Mouse (Mus musculus): ENCODE measurements around the gene Olfr810. TPM values are rescaled to one million over a fixed set of nuclear protein-coding genes. Genes with fewer than 3 reads are reported as not detected.

Olfr810 gene
- polyA plus RNA-seq (2021; fragmentation: Nextera tagmentation) = not detected in 2 replicates
- long read RNA-seq, experiment 1 = 0 reads
- long read RNA-seq, experiment 2 = 0 reads

DNA sequence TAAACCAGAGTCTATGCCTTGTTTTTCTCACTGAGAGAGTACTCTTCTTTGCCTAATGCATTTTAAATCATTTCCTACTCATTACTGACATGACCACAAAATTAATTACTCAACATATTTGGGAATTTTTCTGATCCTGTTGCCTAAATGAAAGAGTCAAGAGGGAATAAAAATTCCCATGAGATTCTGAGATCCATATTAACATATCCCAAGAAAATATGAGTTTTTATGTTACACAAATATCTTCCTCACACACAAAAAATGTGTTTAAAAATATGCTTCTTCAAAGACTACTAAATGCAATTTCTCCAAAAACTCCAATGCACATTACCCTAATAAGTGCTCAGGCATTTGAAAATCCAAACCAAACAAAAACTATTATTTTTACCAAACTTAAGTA, at the start of gene Olfr810:
Olfr810 (minus strand) TSS at position 101 of the 400 bp plus-strand sequence.

GRCm38 (mm10) chr10:129804296-129804695, 9.6 kb upstream of the Olfr810 start, which contains the start of gene Olfr811:
TSS of gene Olfr811 (minus strand) at chr10:129804396.

GRCm38 (mm10) chr10:129774338-129774737, 20.4 kb downstream of the Olfr810 start, which contains the start of gene Olfr809:
TSS of gene Olfr809 (plus strand) at chr10:129774638.

DNA sequence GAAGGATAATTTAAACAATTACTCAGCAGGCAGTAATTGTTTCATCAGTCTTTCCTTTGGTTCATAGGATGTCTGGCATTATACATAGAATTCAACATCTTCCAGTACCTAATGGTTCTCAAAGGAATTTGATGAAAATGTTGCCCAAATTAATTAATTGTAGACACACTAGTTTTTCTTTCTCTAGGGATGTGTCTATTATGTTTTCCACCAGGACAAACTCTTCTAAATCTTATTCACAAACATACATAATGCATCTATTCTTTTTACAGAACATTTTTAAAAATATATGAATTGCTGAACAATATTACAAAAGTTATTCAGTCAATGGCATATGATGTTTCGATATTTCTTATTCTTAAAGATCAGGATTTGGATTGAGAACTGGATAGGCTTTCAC, 29.5 kb downstream of the Olfr810 start, which contains the start of gene Olfr808:
Olfr808 (plus strand) TSS at position 301 of the 400 bp plus-strand sequence.

GRCm38 (mm10) chr10:129757693-129758092, 37.0 kb downstream of the Olfr810 start, which contains the start of gene Olfr807:
TSS of gene Olfr807 (minus strand) at chr10:129757793.

DNA sequence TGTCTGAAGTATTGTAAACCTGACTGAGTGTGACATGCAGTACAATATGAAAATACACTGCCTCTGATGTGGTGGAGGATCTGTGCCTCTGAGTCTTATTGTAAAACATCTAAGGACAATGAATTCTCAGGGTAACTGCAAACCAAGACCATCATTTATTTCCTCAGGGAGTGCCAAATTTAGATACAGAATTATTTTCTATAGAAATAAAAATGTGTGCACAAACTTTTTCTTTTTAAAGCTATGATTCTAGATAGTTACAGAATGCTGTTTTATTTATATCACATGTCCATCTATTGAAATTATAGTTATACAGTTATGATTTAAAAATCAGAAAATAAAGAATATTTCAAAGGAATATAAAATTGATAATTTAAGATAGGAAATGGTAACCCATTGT, 52.9 kb downstream of the Olfr810 start, which contains the start of gene Olfr806:
Olfr806 (minus strand) TSS at position 101 of the 400 bp plus-strand sequence.

Other genes with a start within 250 kb of the Olfr810 start
- gene Olfr794, start 227.3 kb downstream of the Olfr810 start, polyA plus RNA-seq (2021; fragmentation: Nextera tagmentation) = not detected in 2 replicates
- gene Olfr796, start 182.3 kb downstream of the Olfr810 start, polyA plus RNA-seq (2021; fragmentation: Nextera tagmentation) = not detected in 2 replicates
- not detected in 2 replicates for gene Olfr798, start 167.0 kb downstream of the Olfr810 start, polyA plus RNA-seq (2021; fragmentation: Nextera tagmentation)
- not detected in 2 replicates for gene Olfr799, start 157.4 kb downstream of the Olfr810 start, polyA plus RNA-seq (2021; fragmentation: Nextera tagmentation)
- not detected in 2 replicates for gene Olfr800, start 137.2 kb downstream of the Olfr810 start, polyA plus RNA-seq (2021; fragmentation: Nextera tagmentation)
- gene Olfr801, start 121.1 kb downstream of the Olfr810 start, polyA plus RNA-seq (2021; fragmentation: Nextera tagmentation) = not detected in 2 replicates
- gene Olfr802, start 106.7 kb downstream of the Olfr810 start, polyA plus RNA-seq (2021; fragmentation: Nextera tagmentation) = 0.03 and 0.07 TPM in 2 replicates
- not detected in 2 replicates for gene Olfr803, start 100.6 kb downstream of the Olfr810 start, polyA plus RNA-seq (2021; fragmentation: Nextera tagmentation)
- not detected in 2 replicates for gene Olfr804, start 91.7 kb downstream of the Olfr810 start, polyA plus RNA-seq (2021; fragmentation: Nextera tagmentation)
- not detected in 2 replicates for gene Olfr805, start 65.5 kb downstream of the Olfr810 start, polyA plus RNA-seq (2021; fragmentation: Nextera tagmentation)
- not detected in 2 replicates for gene Olfr806, start 53.0 kb downstream of the Olfr810 start, polyA plus RNA-seq (2021; fragmentation: Nextera tagmentation)
- not detected in 2 replicates for gene Olfr807, start 37.1 kb downstream of the Olfr810 start, polyA plus RNA-seq (2021; fragmentation: Nextera tagmentation)
- not detected in 2 replicates for gene Olfr808, start 29.4 kb downstream of the Olfr810 start, polyA plus RNA-seq (2021; fragmentation: Nextera tagmentation)
- not detected in 2 replicates for gene Olfr809, start 20.3 kb downstream of the Olfr810 start, polyA plus RNA-seq (2021; fragmentation: Nextera tagmentation)
- gene Olfr811, start 9.5 kb upstream of the Olfr810 start, polyA plus RNA-seq (2021; fragmentation: Nextera tagmentation) = not detected in 2 replicates
- gene Olfr812, start 51.2 kb upstream of the Olfr810 start, polyA plus RNA-seq (2021; fragmentation: Nextera tagmentation) = not detected in 2 replicates
- not detected in 2 replicates for gene Olfr813, start 60.5 kb upstream of the Olfr810 start, polyA plus RNA-seq (2021; fragmentation: Nextera tagmentation)
- gene Olfr814, start 84.9 kb upstream of the Olfr810 start, polyA plus RNA-seq (2021; fragmentation: Nextera tagmentation) = not detected in 2 replicates
- gene Olfr815, start 111.0 kb upstream of the Olfr810 start, polyA plus RNA-seq (2021; fragmentation: Nextera tagmentation) = not detected in 2 replicates
- not detected in 2 replicates for gene Olfr816, start 120.7 kb upstream of the Olfr810 start, polyA plus RNA-seq (2021; fragmentation: Nextera tagmentation)
- not detected in 2 replicates for gene Olfr818, start 154.2 kb upstream of the Olfr810 start, polyA plus RNA-seq (2021; fragmentation: Nextera tagmentation)
- gene Olfr819, start 172.3 kb upstream of the Olfr810 start, polyA plus RNA-seq (2021; fragmentation: Nextera tagmentation) = not detected in 2 replicates
- gene Olfr247, start 181.2 kb upstream of the Olfr810 start, polyA plus RNA-seq (2021; fragmentation: Nextera tagmentation) = not detected in 2 replicates
- 0.03 TPM in 1 of 2 replicates, not detected in the other for gene Gm10310, start 190.1 kb upstream of the Olfr810 start, polyA plus RNA-seq (2021; fragmentation: Nextera tagmentation)
- gene Olfr820, start 217.7 kb upstream of the Olfr810 start, polyA plus RNA-seq (2021; fragmentation: Nextera tagmentation) = not detected in 2 replicates
- not detected in 2 replicates for gene Olfr821, start 235.4 kb upstream of the Olfr810 start, polyA plus RNA-seq (2021; fragmentation: Nextera tagmentation)